Mouse (Mus musculus) forebrain, embryonic 10.5 days (tissue): Measurements from ENCODE around the gene Krt19. TPM values are rescaled to one million over a fixed set of nuclear protein-coding genes. Genes with fewer than 3 reads are reported as not detected.

Experiments used
- DNase-seq: peaks from one replicate; pipeline ENCODE4 v3.0.0-alpha.2; 2017; ENCODE audit warnings: low spot score; ENCODE audit errors: extremely low spot score
- H3K27ac ChIP-seq: fragments of 300-500 bp; sonication (generic); 2 replicates; pipeline ENCODE4 v1.5.1; 2016; ENCODE audit warnings: mild to moderate bottlenecking
- H3K27me3 ChIP-seq: fragments of 300-500 bp; sonication (generic); 2 replicates; pipeline ENCODE4 v1.6.1; 2016; ENCODE audit warnings: mild to moderate bottlenecking; ENCODE audit not compliant: poor library complexity, severe bottlenecking
- H3K36me3 ChIP-seq: fragments of 300-500 bp; sonication (generic); replicated peaks from 2 replicates; pipeline ENCODE4 v1.6.1; 2016; ENCODE audit warnings: mild to moderate bottlenecking, moderate library complexity
- H3K4me1 ChIP-seq: fragments of 300-500 bp; sonication (generic); 2 replicates; pipeline ENCODE4 v1.6.1; 2016
- H3K4me3 ChIP-seq: fragments of 300-500 bp; sonication (generic); 2 replicates; pipeline ENCODE4 v1.5.1; 2016; ENCODE audit warnings: mild to moderate bottlenecking, moderate library complexity
- H3K9me3 ChIP-seq: fragments of 300-500 bp; sonication (generic); 2 replicates; pipeline ENCODE4 v1.6.1; 2016; ENCODE audit warnings: mild to moderate bottlenecking, moderate library complexity
- WGBS: fragments of 180-500 bp; shearing (Covaris S2); methylation state at CpG from one replicate; pipeline ENCODE4 v1.1.7; 2016; 5-methylcytosine and 5-hydroxymethylcytosine counted together
- polyA plus RNA-seq: library from polyadenylated mRNA; unstranded; fragments of >200 nt; fragmentation: Nextera tagmentation; extraction: Ambion mirVana; gene quantifications from 2 replicates; pipeline ENCODE4 v1.2.1, GENCODE M21; 2016

Krt19 gene
- polyA plus RNA-seq, result 5.3 and 5.4 TPM in 2 replicates

DNA sequence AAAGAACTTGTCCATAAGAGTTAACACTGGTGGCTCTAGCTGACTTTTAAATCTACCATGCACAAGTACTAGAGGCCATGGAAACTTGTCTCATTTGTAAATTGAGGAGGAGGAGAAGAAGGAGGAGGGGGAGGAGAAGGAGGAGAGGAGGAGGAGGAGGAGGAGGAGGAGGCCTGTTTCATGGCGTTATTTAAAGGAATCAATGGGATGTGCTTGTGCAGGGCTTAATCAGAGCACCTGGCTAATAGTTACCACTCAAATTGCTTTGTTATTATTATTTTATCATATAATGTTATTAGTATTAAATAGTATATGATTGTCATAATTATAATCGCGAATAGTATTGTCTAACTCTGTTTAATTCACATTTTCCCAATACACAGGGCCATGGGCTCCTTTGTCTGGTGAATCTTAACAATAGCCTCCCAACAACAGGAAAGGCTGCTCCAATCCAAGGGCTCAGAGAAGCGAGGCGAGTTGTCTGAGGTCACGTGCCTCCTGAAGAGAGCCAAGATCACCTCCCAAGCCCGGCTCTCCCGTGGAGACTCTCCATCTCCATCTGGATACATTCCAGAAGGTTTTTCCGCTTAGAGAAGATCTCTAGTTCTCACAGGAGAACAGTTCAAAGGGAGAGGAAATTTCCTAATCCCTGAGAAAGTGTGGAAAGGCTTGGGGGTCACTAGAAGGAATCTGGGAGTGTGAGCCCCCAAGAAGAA lies at the start of gene Krt19:
Gene Krt19, minus strand, starts transcription at position 51 of the 716 bp plus-strand sequence.
- Histone ChIP-seq H3K9me3 (no peaks in the 10 kb centered on the region), H3K27ac (no peak within 1 kb of the TSS), H3K36me3 (no peaks in the 10 kb centered on the region), H3K27me3 (peaks cover 40% of the 10 kb centered on the region), H3K4me1 (peaks cover 18% of the 10 kb centered on the region), H3K4me3 (no peak within 1 kb of the TSS)
- 57% methylated on average over 9 of the region's 9 CpGs for WGBS
- DNase-seq, result no peak

- no peaks in the 10 kb centered on the region for H3K36me3 ChIP-seq
- no peak for DNase-seq
- H3K4me3 ChIP-seq, result no peak within 1 kb of the TSS
- H3K9me3 ChIP-seq, result no peaks in the 10 kb centered on the region
- no peaks in the 10 kb centered on the region for H3K27me3 ChIP-seq
- no peaks in the 10 kb centered on the region for H3K4me1 ChIP-seq
- H3K27ac ChIP-seq, result no peak within 1 kb of the TSS
- 77% methylated on average over 9 of the region's 9 CpGs for WGBS
Observed at GRCm38 (mm10) chr11:100192992-100193391, 44.5 kb upstream of the Krt19 start, which contains the start of gene Krt9. Krt9 (minus strand) TSS chr11:100193246.

DNA sequence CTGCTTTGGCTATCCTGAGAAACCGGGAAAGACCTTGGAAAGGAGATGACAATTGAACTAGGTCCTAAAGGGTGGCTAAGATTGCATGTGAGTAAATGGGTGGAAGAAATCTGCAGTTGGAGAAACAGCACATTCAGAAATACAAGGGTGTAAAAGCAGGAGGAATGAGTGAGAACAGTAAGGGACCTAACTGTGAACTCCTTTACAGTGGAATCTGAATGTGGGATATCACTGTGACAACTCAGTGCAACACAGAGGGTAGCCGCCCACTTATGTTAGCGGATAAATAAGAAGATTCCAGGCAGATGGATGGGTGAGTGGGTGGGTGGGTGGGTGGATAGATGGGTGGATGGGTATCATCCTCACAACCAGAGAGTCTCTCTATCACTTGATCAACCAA lies 43.4 kb upstream of the Krt19 start:
- H3K9me3 ChIP-seq, result no peaks in the 10 kb centered on the region
- no peak overlapping the region for H3K27ac ChIP-seq
- no peak for DNase-seq
- no peak overlapping the region for H3K4me3 ChIP-seq
- no peaks in the 10 kb centered on the region for H3K4me1 ChIP-seq
- H3K36me3 ChIP-seq, result no peaks in the 10 kb centered on the region
- 91% methylated on average over 3 of the region's 3 CpGs for WGBS
- H3K27me3 ChIP-seq, result no peaks in the 10 kb centered on the region

GRCm38 (mm10) chr11:100186736-100187135 lies 38.3 kb upstream of the Krt19 start:
- no peaks in the 10 kb centered on the region for H3K36me3 ChIP-seq
- no peak overlapping the region for H3K4me3 ChIP-seq
- no peaks in the 10 kb centered on the region for H3K27me3 ChIP-seq
- WGBS, result 91% methylated on average over 8 of the region's 8 CpGs
- no peaks in the 10 kb centered on the region for H3K4me1 ChIP-seq
- H3K9me3 ChIP-seq, result no peaks in the 10 kb centered on the region
- no peak overlapping the region for H3K27ac ChIP-seq
- no peak for DNase-seq

DNA sequence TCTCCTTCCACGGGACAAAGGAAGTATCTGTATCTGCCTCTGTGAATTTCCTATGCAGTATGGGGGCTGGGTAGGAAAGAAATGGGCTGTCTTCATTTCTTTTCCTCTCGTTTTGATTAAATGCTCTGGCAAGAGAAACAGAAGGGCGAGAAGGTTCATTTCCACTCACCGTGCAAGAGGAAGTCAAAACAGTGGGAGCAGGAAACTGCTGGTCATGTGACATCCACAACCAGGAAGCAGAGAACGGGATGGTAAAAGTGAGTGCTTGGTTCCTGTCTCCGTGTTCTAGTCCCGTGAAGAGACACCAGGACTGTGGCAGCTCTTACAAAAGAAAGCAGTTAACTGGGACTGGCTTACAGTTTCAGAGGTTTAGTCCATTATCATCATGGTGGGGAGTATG lies 33.3 kb upstream of the Krt19 start:
- Histone ChIP-seq H3K27ac (no peak overlapping the region), H3K9me3 (no peaks in the 10 kb centered on the region), H3K36me3 (no peaks in the 10 kb centered on the region), H3K27me3 (no peaks in the 10 kb centered on the region), H3K4me1 (no peaks in the 10 kb centered on the region), H3K4me3 (no peak overlapping the region)
- no peak for DNase-seq
- 84% methylated on average over 7 of the region's 7 CpGs for WGBS

DNA sequence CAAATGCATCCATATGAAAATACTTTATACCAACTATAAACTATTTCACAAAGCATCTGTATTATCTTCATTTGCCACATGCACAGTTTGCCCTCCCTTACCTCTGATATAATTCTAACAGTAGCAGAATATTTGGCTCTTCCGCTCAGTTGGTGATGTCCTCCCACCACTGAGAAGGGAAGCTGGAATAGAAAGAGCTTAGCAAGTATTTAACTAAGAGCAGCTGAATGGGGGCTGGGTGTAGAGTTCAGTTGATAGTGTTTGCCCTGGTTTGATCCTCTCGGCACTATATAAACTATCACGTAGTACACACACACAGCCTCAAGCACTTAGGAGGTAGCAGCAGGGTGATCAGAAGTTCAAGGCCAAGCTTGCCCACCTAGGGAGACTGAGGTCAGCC lies 30.8 kb upstream of the Krt19 start:
- whole genome bisulfite sequencing, result 90% methylated on average over 3 of the region's 3 CpGs
- Histone ChIP-seq H3K4me1 (no peaks in the 10 kb centered on the region), H3K4me3 (no peak overlapping the region), H3K36me3 (no peaks in the 10 kb centered on the region), H3K9me3 (no peaks in the 10 kb centered on the region), H3K27me3 (no peaks in the 10 kb centered on the region), H3K27ac (no peak overlapping the region)
- no peak for DNase-seq

DNA sequence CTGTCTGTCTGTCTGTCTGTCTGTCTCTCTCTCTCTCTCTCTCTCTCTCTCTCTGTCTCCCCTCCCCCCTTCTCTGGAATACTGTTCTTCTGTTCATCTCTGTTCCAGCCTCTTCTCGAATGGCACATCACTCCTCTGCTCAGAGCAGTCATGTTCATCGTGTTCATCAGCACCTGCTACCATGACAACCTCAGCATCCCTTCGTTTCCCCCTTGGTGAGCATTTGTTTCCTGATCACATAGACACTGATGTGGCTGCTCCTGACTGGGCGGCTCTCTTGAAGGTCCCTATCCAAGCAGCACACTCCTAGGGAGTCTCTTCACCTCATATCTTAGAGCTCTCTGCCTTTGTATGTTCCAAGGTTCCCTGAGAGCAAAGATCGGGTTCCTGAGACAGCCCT lies 29.8 kb upstream of the Krt19 start:
- H3K4me3 ChIP-seq, result no peak overlapping the region
- no peaks in the 10 kb centered on the region for H3K4me1 ChIP-seq
- H3K27me3 ChIP-seq, result no peaks in the 10 kb centered on the region
- H3K36me3 ChIP-seq, result no peaks in the 10 kb centered on the region
- H3K27ac ChIP-seq, result no peak overlapping the region
- no peaks in the 10 kb centered on the region for H3K9me3 ChIP-seq
- DNase-seq, result no peak
- WGBS, result 80% methylated on average over 5 of the region's 5 CpGs

DNA sequence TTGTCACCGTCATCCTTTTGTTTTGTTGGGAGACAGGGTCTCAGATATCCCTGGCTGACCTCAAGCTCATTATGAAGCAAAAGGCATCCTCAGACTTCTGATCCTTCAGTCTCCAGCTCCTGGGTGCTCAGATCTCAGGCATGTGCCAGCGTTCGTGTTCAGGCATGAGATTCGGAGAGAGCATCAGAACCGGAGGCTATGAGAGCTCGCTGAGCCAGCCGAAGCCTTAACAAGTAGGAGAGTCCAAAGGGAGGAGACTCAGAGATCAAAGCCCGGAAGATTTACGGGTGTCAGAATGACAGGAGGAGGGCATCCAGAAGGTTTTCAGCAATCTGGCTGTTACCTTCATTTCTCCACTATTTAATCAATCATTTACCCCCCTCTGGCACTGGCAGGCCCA lies 28.3 kb upstream of the Krt19 start:
- H3K36me3 ChIP-seq, result no peaks in the 10 kb centered on the region
- H3K27ac ChIP-seq, result no peak overlapping the region
- DNase-seq, result no peak
- no peaks in the 10 kb centered on the region for H3K27me3 ChIP-seq
- 89% methylated on average over 9 of the region's 9 CpGs for WGBS
- H3K4me1 ChIP-seq, result no peaks in the 10 kb centered on the region
- no peaks in the 10 kb centered on the region for H3K9me3 ChIP-seq
- H3K4me3 ChIP-seq, result no peak overlapping the region

DNA sequence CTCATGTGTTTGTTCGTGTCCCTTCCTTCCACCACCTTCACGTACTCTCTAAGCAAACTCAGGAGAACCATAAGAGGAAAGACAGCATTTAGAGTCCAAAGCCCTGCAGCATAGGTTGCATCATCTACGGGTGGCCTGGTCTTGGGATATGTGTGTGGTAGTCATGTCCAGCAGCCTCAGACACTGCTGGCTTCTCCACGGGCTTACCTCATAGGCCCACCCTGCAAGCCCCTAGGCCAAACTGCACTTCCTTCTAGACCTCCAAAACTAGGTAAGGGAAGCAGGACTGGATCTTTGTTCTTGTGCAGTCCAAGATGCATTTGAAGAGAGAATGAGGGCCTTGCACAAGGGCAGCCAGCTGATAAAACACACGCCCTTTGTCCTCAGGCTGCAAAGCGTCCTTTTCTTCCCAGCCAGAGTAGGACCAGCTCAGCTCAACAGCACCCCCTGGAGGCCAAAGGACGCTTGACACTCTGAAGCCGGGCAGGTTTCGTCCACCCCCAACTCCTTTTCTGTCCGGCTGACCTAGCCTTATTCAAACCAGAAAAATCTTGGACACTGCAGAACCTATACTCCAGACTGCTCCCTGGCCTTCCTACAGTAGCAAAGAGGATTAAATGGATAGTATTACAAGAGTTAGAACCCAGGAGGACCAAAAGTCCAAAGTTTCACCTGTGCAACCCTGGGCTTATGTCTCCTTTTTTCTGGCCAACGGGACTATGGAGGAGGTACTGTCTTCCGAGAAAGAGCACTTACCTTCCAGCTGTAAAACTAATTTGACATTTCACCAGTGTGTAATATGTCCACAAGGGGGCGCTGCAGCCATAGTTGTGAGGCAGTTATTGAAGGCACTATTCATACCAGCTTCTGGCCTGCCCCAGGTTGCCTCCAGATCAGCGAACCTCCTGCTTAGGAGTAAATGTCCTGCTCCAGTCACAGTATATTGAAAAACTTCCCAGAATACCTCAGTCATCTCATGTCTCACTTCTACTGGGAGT lies 20.6 kb upstream of the Krt19 start:
- Histone ChIP-seq H3K4me3 (no peak overlapping the region), H3K36me3 (no peaks in the 10 kb centered on the region), H3K27ac (peak overlapping the region; percentile 76), H3K9me3 (no peaks in the 10 kb centered on the region), H3K27me3 (no peaks in the 10 kb centered on the region), H3K4me1 (peaks cover 8% of the 10 kb centered on the region)
- WGBS, result 36% methylated on average over 14 of the region's 14 CpGs
- DNase-seq, result peak; percentile 84

DNA sequence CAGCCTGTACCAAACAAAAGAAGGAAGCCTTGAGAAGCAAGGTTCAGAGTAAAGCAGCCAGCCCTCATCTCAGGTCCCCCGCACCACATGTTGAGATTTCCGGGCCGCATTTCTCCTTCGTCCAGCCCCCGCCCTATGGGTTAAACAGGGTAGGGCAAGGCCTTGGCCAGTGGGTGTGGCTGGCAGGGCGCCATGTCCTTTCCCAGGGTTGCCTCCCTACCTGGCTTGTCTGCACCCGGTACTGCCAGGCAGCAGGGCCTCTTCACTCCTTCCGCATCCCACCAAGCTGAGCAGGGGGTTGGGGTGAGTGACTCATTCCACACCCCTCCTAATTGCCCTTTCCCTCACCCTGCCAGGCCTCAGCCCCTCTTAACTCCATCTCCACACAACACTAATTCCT lies 19.6 kb upstream of the Krt19 start:
- H3K27me3 ChIP-seq, result no peaks in the 10 kb centered on the region
- no peak for DNase-seq
- H3K9me3 ChIP-seq, result no peaks in the 10 kb centered on the region
- 87% methylated on average over 8 of the region's 8 CpGs for WGBS
- H3K36me3 ChIP-seq, result no peaks in the 10 kb centered on the region
- no peak overlapping the region for H3K4me3 ChIP-seq
- H3K27ac ChIP-seq, result peak overlapping the region; percentile 9; the same call in 1 of the 2 replicates
- peaks cover 8% of the 10 kb centered on the region for H3K4me1 ChIP-seq

- H3K27ac ChIP-seq, result no peak overlapping the region
- H3K36me3 ChIP-seq, result no peaks in the 10 kb centered on the region
- no peak for DNase-seq
- H3K4me1 ChIP-seq, result peaks cover 8% of the 10 kb centered on the region
- no peak overlapping the region for H3K4me3 ChIP-seq
- H3K9me3 ChIP-seq, result no peaks in the 10 kb centered on the region
- H3K27me3 ChIP-seq, result no peaks in the 10 kb centered on the region
- WGBS, result 67% methylated on average over 7 of the region's 7 CpGs
Observed at GRCm38 (mm10) chr11:100164392-100164791, 15.9 kb upstream of the Krt19 start.

DNA sequence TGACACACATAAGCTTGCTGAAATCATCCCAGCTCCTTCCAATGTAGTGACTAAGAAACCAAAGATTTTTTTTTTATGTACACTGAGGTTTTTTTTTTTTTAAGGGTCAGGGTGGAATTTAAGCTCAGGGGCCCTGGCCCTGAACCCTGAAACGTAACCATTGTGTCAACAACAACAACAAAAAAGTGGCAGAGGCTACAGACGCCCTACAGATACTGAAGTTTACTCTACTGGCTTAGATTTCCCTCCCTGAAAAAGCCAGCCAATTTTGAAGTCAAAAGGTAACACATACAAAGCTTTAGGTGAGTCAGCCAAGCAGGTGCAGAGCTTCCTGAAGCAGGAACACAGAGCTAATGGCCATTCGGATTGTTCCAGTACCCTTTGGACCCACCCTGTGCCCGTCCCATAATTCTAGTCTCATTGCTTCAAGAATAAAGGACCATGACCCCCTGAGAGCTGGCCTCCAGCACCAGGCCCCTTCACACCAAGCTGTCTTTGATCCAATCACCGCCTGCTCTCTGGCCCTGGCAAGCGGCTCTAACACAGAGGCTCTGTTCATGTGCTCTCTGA lies 9.5 kb upstream of the Krt19 start:
- 71% methylated on average over 6 of the region's 6 CpGs for WGBS
- Histone ChIP-seq H3K27ac (no peak overlapping the region), H3K4me3 (no peak overlapping the region), H3K36me3 (no peaks in the 10 kb centered on the region), H3K9me3 (no peaks in the 10 kb centered on the region), H3K27me3 (no peaks in the 10 kb centered on the region), H3K4me1 (no peaks in the 10 kb centered on the region)
- no peak for DNase-seq

GRCm38 (mm10) chr11:100157331-100157730 lies 8.9 kb upstream of the Krt19 start:
- H3K27me3 ChIP-seq, result no peaks in the 10 kb centered on the region
- no peaks in the 10 kb centered on the region for H3K9me3 ChIP-seq
- H3K36me3 ChIP-seq, result no peaks in the 10 kb centered on the region
- DNase-seq, result no peak
- no peak overlapping the region for H3K27ac ChIP-seq
- H3K4me3 ChIP-seq, result no peak overlapping the region
- WGBS, result 81% methylated on average over 3 of the region's 3 CpGs
- H3K4me1 ChIP-seq, result no peaks in the 10 kb centered on the region
